ENCODE assay signal across 22 mouse cellular contexts in genomic region chr13:38962771-38963170, GRCm38 (mm10). TPM values are rescaled to one million over a fixed set of nuclear protein-coding genes. Genes with fewer than 3 reads are reported as not detected.
DNase-seq lines count a peak whose midpoint lies in the region; ATAC-seq and TF ChIP-seq lines count a peak whose summit lies in the region.
"Had no signal": no experiment of that assay in that cellular context is flagged by ENCODE, and none has a peak within 500 bp of the region (broad histone marks: within the 10 kb centered on the region; RNA-seq: fewer than 3 reads in every experiment).

No protein-coding gene starts in this region.

- TF ChIP-seq EP300 in liver, postnatal 0 days (IDR thresholded peaks at IDR 0.05; ENCODE audit: low read depth) = no peak

- H3K36me3 ChIP-seq in kidney, adult 2 months (ENCODE audit: control insufficient read depth, insufficient read depth, low read length) = no peaks in the 10 kb centered on the region
- H3K36me3 ChIP-seq in kidney, embryonic 15.5 days = no peaks in the 10 kb centered on the region
- H3K36me3 ChIP-seq in liver, adult 2 months (ENCODE audit: control insufficient read depth, insufficient read depth, low read length) = no peaks in the 10 kb centered on the region
- H3K36me3 ChIP-seq in liver, postnatal 0 days (replicated peaks; ENCODE audit: insufficient read depth, low read length) = no peaks in the 10 kb centered on the region

- WGBS in kidney, adult 2 months = 38% methylated on average over 2 of the region's 2 CpGs
- WGBS in kidney, embryonic 15.5 days = 60% methylated on average over 2 of the region's 2 CpGs
- 32% methylated on average over 2 of the region's 2 CpGs for WGBS in liver, adult 2 months
- WGBS in liver, postnatal 0 days (ENCODE audit: insufficient replicate concordance) = 55% methylated on average over 2 of the region's 2 CpGs

- H3K79me2 ChIP-seq in liver, adult 2 months (ENCODE audit: control insufficient read depth, insufficient read depth, low read length) = peaks cover 12% of the 10 kb centered on the region; the same call in 1 of the 2 replicates

- ATAC-seq in kidney, embryonic 15.5 days (replicated peaks; ENCODE audit: low FRiP score) = no peak
- no peak; the same call in 1 of the 2 replicates for ATAC-seq in liver, postnatal 0 days
- ATAC-seq: activated CD4-positive, CD25-positive, alpha-beta regulatory T cell, adult 4 months; CD4-positive, CD25-positive, alpha-beta regulatory T cell, adult 4 months; Patski had no signal

- TF ChIP-seq POLR2A in kidney, adult 2 months (IDR thresholded peaks at IDR 0.05; ENCODE audit: low read depth, low read length) = no peak
- no peak for TF ChIP-seq POLR2A in liver, adult 2 months (IDR thresholded peaks at IDR 0.05; ENCODE audit: extremely low read depth, insufficient read depth, low read length)

- H3K27ac ChIP-seq in kidney, adult 2 months (ENCODE audit: insufficient read depth, low read depth, low read length) = peak overlapping the region; percentile 62; the same call in 1 of the 2 replicates
- H3K27ac ChIP-seq in kidney, embryonic 15.5 days = 0 out of 2 replicates have a peak overlapping the region, but pooled peaks have one; percentile 1
- peak overlapping the region; percentile 47 for H3K27ac ChIP-seq in liver, adult 2 months (replicated peaks; ENCODE audit: insufficient read depth, low read depth, low read length)
- no peak overlapping the region for H3K27ac ChIP-seq in liver, postnatal 0 days (ENCODE audit: low read depth)

- TF ChIP-seq CTCF in kidney, adult 2 months (conservative IDR thresholded peaks at IDR 0.05; ENCODE audit: insufficient read depth, insufficient read length, low read depth, low read length) = no peak
- no peak for TF ChIP-seq CTCF in liver, adult 2 months (IDR thresholded peaks at IDR 0.05; ENCODE audit: low read depth, low read length)
- no peak for TF ChIP-seq CTCF in liver, postnatal 0 days (IDR thresholded peaks at IDR 0.05; ENCODE audit: low read depth)

- no peaks in the 10 kb centered on the region for H3K9me3 ChIP-seq in kidney, embryonic 15.5 days (replicated peaks)
- no peaks in the 10 kb centered on the region for H3K9me3 ChIP-seq in liver, postnatal 0 days (ENCODE audit: low read length)
- H3K9me3 ChIP-seq: G1E had no signal

- peak; percentile 51 for DNase-seq in kidney, adult 2 months
- no peak for DNase-seq in kidney, postnatal 4 days
- peak; percentile 51 for DNase-seq in kidney, adult 9 months
- no peak for DNase-seq in kidney, postnatal 14 days
- DNase-seq in kidney, adult 8-10 months = no peak
- peak; percentile 73 for DNase-seq in liver, adult 2 months (ENCODE audit: extremely low read depth, low read depth, low spot score)
- no peak for DNase-seq in liver, postnatal 0 days
- DNase-seq: adrenal gland, adult 2 months; adrenal gland, adult 8-10 months; adrenal gland, postnatal 10 days; adrenal gland, postnatal 14 days; adrenal gland, postnatal 25 days; adrenal gland, postnatal 36 days; B cell, adult 2 months; cerebellum, adult 11 months; cerebellum, adult 11-12 months had no signal

- H3K27me3 ChIP-seq in kidney, adult 2 months (replicated peaks; ENCODE audit: control insufficient read depth, insufficient read depth, low read length) = no peaks in the 10 kb centered on the region
- H3K27me3 ChIP-seq in kidney, embryonic 15.5 days = no peaks in the 10 kb centered on the region
- H3K27me3 ChIP-seq in liver, adult 2 months (ENCODE audit: control insufficient read depth, insufficient read depth, low read length) = no peaks in the 10 kb centered on the region
- no peaks in the 10 kb centered on the region for H3K27me3 ChIP-seq in liver, postnatal 0 days (ENCODE audit: insufficient read depth, low read length)
- H3K27me3 ChIP-seq: CH12.LX, Patski had no signal

- H3K4me3 ChIP-seq in kidney, adult 2 months (ENCODE audit: insufficient read depth, low read depth, low read length) = no peak overlapping the region
- H3K4me3 ChIP-seq in kidney, embryonic 15.5 days (replicated peaks) = no peak overlapping the region
- no peak overlapping the region for H3K4me3 ChIP-seq in liver, adult 2 months (ENCODE audit: insufficient read depth, low read depth, low read length)
- H3K4me3 ChIP-seq in liver, postnatal 0 days (ENCODE audit: low read depth, low read length) = no peak overlapping the region

- no peak overlapping the region for H3K9ac ChIP-seq in kidney, embryonic 15.5 days
- no peak overlapping the region for H3K9ac ChIP-seq in liver, adult 2 months (ENCODE audit: low read depth, low read length)
- H3K9ac ChIP-seq in liver, postnatal 0 days (replicated peaks) = no peak overlapping the region

- H3K4me1 ChIP-seq in kidney, adult 2 months (ENCODE audit: control insufficient read depth, insufficient read depth, low read length) = peaks cover 17% of the 10 kb centered on the region; the same call in 1 of the 2 replicates
- peaks cover 25% of the 10 kb centered on the region for H3K4me1 ChIP-seq in kidney, embryonic 15.5 days
- peaks cover 23% of the 10 kb centered on the region for H3K4me1 ChIP-seq in liver, adult 2 months (ENCODE audit: control insufficient read depth, insufficient read depth, low read length)
- H3K4me1 ChIP-seq in liver, postnatal 0 days (ENCODE audit: insufficient read depth) = peaks cover 16% of the 10 kb centered on the region

- H3K4me2 ChIP-seq in kidney, embryonic 15.5 days = no peak overlapping the region
- no peak overlapping the region for H3K4me2 ChIP-seq in liver, postnatal 0 days (ENCODE audit: low read depth, low read length)

RNA-seq across cellular contexts. Expression of gene Slc35b3, which starts 2.1 kb away (rescaled TPM):
- 17.7 and 19.4 TPM in 2 replicates for polyA plus RNA-seq in kidney, adult 2 months (2012; rRNA removed)
- 43.7 and 43.8 TPM in 2 replicates for polyA plus RNA-seq in kidney, embryonic 15.5 days (2015; fragmentation: Nextera tagmentation; extraction: Ambion mirVana)
- 21.1 and 22.7 TPM in 2 replicates for total RNA-seq in liver, adult 2 months (2014; rRNA removed)
- 8.3 and 9.8 TPM in 2 replicates for polyA plus RNA-seq in liver, adult 2 months (2012; rRNA removed)
- 19.1 and 19.7 TPM in 2 replicates for polyA plus RNA-seq in liver, postnatal 0 days (2015; fragmentation: Nextera tagmentation; extraction: Ambion mirVana)

Comparison
In these comparisons a context has a peak if more than half of its experiments do, and no peak if none do; other contexts are left out.
1. DNase-seq: peak in kidney, adult 2 months (single experiment), kidney, adult 9 months (single experiment) and liver, adult 2 months (single experiment); none in kidney, postnatal 4 days (0 of 2), kidney, postnatal 14 days (single experiment), kidney, adult 8-10 months (0 of 2) and liver, postnatal 0 days (single experiment).